Mouse (Mus musculus): Measurements from ENCODE around the gene Fstl4.

GRCm38 (mm10) chr11:53157621-53158259 lies 393.3 kb downstream of the Fstl4 start:
- TF ChIP-seq CTCF (IDR thresholded peaks at IDR 0.05; ENCODE audit: control insufficient read depth, insufficient read depth, insufficient read length) (no peak), USF1 (IDR thresholded peaks at IDR 0.05; ENCODE audit: low read depth) (no peak)
